Mouse (Mus musculus) megakaryocyte, embryonic 14.5 days (primary cell): ENCODE measurements around the gene Abca2.

Experiments
- FLI1 ChIP-seq: IDR thresholded peaks from 2 replicates; pipeline ENCODE4 v1.6.1; 2012; ENCODE audit warnings: low read length, inconsistent platforms, mixed read lengths
- GATA1 ChIP-seq: IDR thresholded peaks from 3 replicates; pipeline ENCODE4 v1.6.1; 2012; ENCODE audit warnings: mixed read lengths, low read length, inconsistent platforms, borderline replicate concordance

DNA sequence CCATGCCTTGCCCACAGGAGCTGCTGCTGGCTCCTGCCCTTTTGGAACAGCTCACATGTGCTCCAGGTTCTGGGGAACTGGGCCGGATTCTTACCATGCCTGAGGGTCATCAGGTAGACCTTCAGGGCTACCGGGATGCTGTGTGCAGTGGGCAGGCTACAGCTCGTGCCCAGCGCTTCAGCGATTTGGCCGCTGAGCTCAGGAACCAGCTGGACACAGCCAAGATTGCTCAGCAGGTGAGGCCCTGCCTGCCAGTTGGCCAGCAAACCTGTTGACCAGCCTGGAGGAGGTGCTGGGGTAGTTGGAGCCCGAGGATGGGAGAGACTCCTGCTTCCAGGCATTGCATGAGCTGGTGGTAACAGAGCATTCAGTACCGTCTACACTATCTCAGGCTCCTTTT, 5.8 kb downstream of the Abca2 start:
- no peak for TF ChIP-seq GATA1
- no peak for TF ChIP-seq FLI1
